Mouse (Mus musculus) myocyte (in vitro differentiated cells): Measurements from ENCODE around the gene Olfr693. TPM values are rescaled to one million over a fixed set of nuclear protein-coding genes. Genes with fewer than 3 reads are reported as not detected.

Experiments used
- H3K27me3 ChIP-seq: one replicate; pipeline ENCODE4 v1.6.1; 2011; ENCODE audit not compliant: control insufficient read depth, insufficient read depth, insufficient read length
- H3K36me3 ChIP-seq: one replicate; pipeline ENCODE4 v1.6.1; 2011; ENCODE audit not compliant: control insufficient read depth, insufficient read depth
- H3K4me2 ChIP-seq: one replicate; pipeline ENCODE4 v1.6.1; 2011; ENCODE audit warnings: low read depth, control low read depth
- H3K4me3 ChIP-seq: one replicate; pipeline ENCODE4 v1.5.1; 2011; ENCODE audit warnings: mild to moderate bottlenecking, control low read depth, moderate library complexity
- H3K79me2 ChIP-seq: one replicate; pipeline ENCODE4 v1.6.1; 2011; ENCODE audit not compliant: control insufficient read depth, insufficient read depth
- H3ac ChIP-seq: one replicate; pipeline ENCODE4 v1.6.1; 2011; ENCODE audit not compliant: control insufficient read depth, insufficient read length
- CEBPB ChIP-seq: IDR thresholded peaks from 2 replicates; pipeline ENCODE4 v1.6.1; 2011; ENCODE audit warnings: mild to moderate bottlenecking, moderate library complexity; ENCODE audit not compliant: poor library complexity, insufficient read depth, severe bottlenecking
- E2F4 ChIP-seq: IDR thresholded peaks from one replicate; pipeline ENCODE4 v1.6.1; 2011; ENCODE audit warnings: mild to moderate bottlenecking, control low read depth, moderate library complexity; ENCODE audit not compliant: insufficient read depth
- MAX ChIP-seq: IDR thresholded peaks from one replicate; pipeline ENCODE4 v1.6.1; 2011; ENCODE audit warnings: low read depth, mild to moderate bottlenecking, control low read depth
- MYOD1 ChIP-seq, 3 experiments: IDR thresholded peaks; one replicate each; pipeline ENCODE4 v1.6.1; 2011; ENCODE audit warnings: control low read depth in 2 of 3, low read depth in 2 of 3, mild to moderate bottlenecking in 2 of 3, moderate library complexity in 1 of 3; ENCODE audit not compliant: insufficient read length in 2 of 3, control insufficient read depth in 1 of 3
- MYOG ChIP-seq, 3 experiments: IDR thresholded peaks; one replicate each; pipeline ENCODE4 v1.6.1; 2011; ENCODE audit warnings: control low read depth in 2 of 3, low read depth in 2 of 3, mild to moderate bottlenecking in 2 of 3; ENCODE audit not compliant: insufficient read length in 2 of 3, control insufficient read depth in 1 of 3, insufficient read depth in 1 of 3
- POLR2A ChIP-seq: IDR thresholded peaks from one replicate; pipeline ENCODE4 v1.6.1; 2011; ENCODE audit warnings: low read depth, mild to moderate bottlenecking, control low read depth, moderate library complexity; ENCODE audit not compliant: insufficient read length
- POLR2AphosphoS2 ChIP-seq: IDR thresholded peaks from one replicate; pipeline ENCODE4 v1.6.1; 2011; ENCODE audit warnings: low read depth, control low read depth; ENCODE audit not compliant: insufficient read length
- REST ChIP-seq: IDR thresholded peaks from one replicate; pipeline ENCODE4 v1.6.1; 2011; ENCODE audit warnings: mild to moderate bottlenecking, control low read depth, moderate library complexity; ENCODE audit not compliant: insufficient read depth, insufficient read length
- SRF ChIP-seq: IDR thresholded peaks from one replicate; pipeline ENCODE4 v1.6.1; 2011; ENCODE audit warnings: low read depth; ENCODE audit not compliant: control insufficient read depth, insufficient read length
- TCF12 ChIP-seq: IDR thresholded peaks from one replicate; pipeline ENCODE4 v1.6.1; 2011; ENCODE audit warnings: mild to moderate bottlenecking, control low read depth; ENCODE audit not compliant: poor library complexity, insufficient read depth, severe bottlenecking
- TCF3 ChIP-seq: IDR thresholded peaks from one replicate; pipeline ENCODE4 v1.6.1; 2011; ENCODE audit warnings: low read depth, control low read depth; ENCODE audit not compliant: insufficient read length
- USF1 ChIP-seq: IDR thresholded peaks from one replicate; pipeline ENCODE4 v1.6.1; 2011; ENCODE audit warnings: low read depth, mild to moderate bottlenecking, control low read depth, moderate library complexity
- polyA plus RNA-seq: library from polyadenylated mRNA; unstranded; fragments of >200 nt; fragmentation: generic; extraction: Trizol; gene quantifications from one replicate; pipeline ENCODE4 v1.2.1, GENCODE M21; 2012; ENCODE audit warnings: missing spikeins

The Olfr693 gene
- polyA plus RNA-seq, 1 experiment = not detected

DNA sequence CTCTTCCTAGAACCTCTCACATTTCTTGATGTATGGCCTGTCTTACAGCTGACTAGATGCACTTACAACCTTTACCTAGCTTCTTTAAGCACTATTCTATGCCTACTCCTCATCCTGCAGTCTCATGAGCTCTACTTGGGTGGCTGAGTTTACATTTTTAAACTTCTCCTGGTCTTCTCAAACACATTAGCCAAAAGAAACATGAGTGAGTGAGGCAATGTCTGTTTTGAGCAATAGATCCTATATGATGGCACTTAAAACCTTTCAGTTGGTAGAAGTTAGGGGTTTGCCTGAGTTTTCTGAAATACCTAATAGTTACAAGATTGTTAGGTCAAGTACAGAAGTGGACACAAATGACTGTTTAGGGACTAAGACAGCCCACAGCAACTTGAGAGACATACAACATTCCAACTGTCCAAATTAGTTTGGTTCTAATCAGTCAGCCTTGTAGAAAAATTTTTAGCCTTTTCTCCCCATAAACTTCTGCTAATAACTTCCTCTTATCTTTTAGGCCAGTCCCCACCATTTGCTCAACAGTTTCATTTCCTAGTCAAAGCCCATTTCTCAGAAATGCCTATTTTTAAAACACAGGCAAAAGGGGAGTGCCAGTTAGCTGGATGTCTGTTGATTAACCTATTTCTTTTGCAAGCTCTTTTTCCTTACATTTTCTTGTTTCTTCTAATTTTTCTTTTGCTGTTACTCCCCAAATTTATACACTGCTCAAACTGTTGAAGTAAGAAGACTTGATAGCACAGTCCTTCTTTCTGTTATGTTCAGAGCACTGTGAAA, 28.6 kb downstream of the Olfr693 start:
- Histone ChIP-seq H3K36me3 (no peaks in the 10 kb centered on the region), H3ac (no peak overlapping the region), H3K27me3 (no peaks in the 10 kb centered on the region), H3K79me2 (no peaks in the 10 kb centered on the region), H3K4me3 (no peak overlapping the region), H3K4me2 (no peak overlapping the region)
- TF ChIP-seq MAX = no peak
- TF ChIP-seq USF1 = no peak
- TF ChIP-seq TCF3 = no peak

DNA sequence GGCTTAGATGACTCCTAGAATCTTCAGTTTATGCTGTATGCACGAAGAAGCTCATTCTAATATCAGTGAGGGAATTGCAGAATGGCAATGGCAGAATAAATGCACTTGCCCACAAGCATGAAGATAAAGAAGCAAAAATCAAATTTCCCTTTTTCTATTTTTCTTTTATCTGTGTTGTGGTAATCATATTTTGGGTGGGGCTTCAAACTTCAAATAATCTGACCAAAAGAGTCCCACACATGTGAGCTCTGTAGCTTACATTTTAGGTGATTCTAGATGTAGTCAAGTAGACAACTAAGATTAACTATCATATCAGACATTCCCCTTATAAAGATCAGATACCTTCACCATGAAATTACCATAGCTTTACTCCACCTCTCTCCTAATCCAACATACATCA, 30.6 kb downstream of the Olfr693 start:
- no peaks in the 10 kb centered on the region for H3K36me3 ChIP-seq
- no peak overlapping the region for H3K4me3 ChIP-seq
- no peak for TF ChIP-seq TCF3
- TF ChIP-seq USF1 = no peak

DNA sequence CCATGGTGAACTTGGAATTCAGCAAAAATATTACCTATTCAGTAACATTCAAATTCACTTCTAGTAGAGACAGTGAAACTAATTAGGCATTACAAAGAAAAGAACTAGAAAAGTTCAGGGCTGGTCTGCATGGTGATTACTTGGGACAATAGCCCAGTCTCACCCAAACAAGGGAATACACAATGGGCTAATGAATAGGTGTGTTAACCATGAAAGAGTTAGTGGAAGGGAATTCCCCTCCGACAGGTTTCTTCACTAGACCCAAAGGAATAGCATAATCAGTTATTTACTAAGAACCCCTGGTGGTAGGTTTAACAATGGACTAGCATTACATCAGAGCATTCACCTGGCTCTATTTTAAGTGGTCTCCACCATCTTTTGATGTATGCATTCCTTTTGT, 35.1 kb downstream of the Olfr693 start:
- no peaks in the 10 kb centered on the region for H3K79me2 ChIP-seq
- no peak overlapping the region for H3ac ChIP-seq
- no peak overlapping the region for H3K4me3 ChIP-seq
- H3K27me3 ChIP-seq = no peaks in the 10 kb centered on the region
- H3K36me3 ChIP-seq = no peaks in the 10 kb centered on the region
- no peak overlapping the region for H3K4me2 ChIP-seq
- no peak for TF ChIP-seq POLR2A
- no peak for TF ChIP-seq MAX
- TF ChIP-seq TCF3 = no peak
- TF ChIP-seq MYOD1 (IDR thresholded peaks at IDR 0.05; ENCODE audit: control insufficient read depth in 1 of 3, insufficient read length in 2 of 3, low read depth in 2 of 3) = no peak
- no peak for TF ChIP-seq E2F4
- no peak for TF ChIP-seq REST
- no peak for TF ChIP-seq TCF12
- no peak for TF ChIP-seq USF1
- no peak for TF ChIP-seq POLR2AphosphoS2
- no peak for TF ChIP-seq CEBPB
- no peak for TF ChIP-seq MYOG (IDR thresholded peaks at IDR 0.05; ENCODE audit: control insufficient read depth in 1 of 3, insufficient read depth in 1 of 3, insufficient read length in 2 of 3, low read depth in 2 of 3)
- no peak for TF ChIP-seq SRF

More for the DNA sequence above, 30.6 kb downstream of the Olfr693 start:
- Histone ChIP-seq H3K4me2 (no peak overlapping the region), H3K79me2 (no peaks in the 10 kb centered on the region), H3K27me3 (no peaks in the 10 kb centered on the region), H3ac (no peak overlapping the region)

DNA sequence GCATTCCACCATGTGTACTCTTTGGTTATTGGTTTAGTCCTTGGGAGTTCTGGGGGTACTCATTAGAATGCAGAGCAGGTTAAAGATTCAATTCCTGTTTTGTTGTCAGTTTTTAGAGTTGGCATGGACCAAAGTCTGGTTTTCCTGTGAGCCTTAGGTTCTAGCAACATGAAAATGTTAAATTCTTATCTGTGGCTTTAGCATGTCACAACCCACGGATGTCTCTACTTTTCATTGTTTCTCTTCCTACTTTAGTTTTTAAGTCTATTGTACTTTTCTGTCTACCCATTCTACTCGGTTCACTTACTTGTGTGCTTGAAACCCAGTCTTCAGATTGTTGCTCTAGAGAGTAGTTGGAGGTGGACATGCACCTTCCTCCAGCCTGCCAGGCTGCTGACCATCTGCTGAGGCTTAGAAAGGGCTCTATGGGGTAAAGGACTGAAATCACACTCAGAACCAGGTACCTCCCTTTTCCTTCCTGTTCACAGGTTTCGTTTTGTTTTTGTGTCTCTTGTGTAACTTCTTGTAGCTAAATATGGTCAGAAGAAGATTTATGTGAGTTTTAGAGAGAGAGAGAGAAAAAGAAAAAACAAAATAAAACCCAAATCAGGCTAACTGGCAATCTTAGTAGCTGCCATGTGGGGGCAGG, 36.0 kb downstream of the Olfr693 start:
- TF ChIP-seq REST (no peak), TCF3 (no peak), POLR2A (no peak), POLR2AphosphoS2 (no peak), MYOD1 (IDR thresholded peaks at IDR 0.05; ENCODE audit: control insufficient read depth in 1 of 3, insufficient read length in 2 of 3, low read depth in 2 of 3) (no peak), MYOG (IDR thresholded peaks at IDR 0.05; ENCODE audit: control insufficient read depth in 1 of 3, insufficient read depth in 1 of 3, insufficient read length in 2 of 3, low read depth in 2 of 3) (no peak), TCF12 (no peak), MAX (no peak), USF1 (no peak), E2F4 (no peak), CEBPB (no peak), SRF (no peak)
- Histone ChIP-seq H3K79me2 (no peaks in the 10 kb centered on the region), H3K4me3 (no peak overlapping the region), H3K36me3 (no peaks in the 10 kb centered on the region), H3K27me3 (no peaks in the 10 kb centered on the region), H3K4me2 (no peak overlapping the region), H3ac (no peak overlapping the region)

DNA sequence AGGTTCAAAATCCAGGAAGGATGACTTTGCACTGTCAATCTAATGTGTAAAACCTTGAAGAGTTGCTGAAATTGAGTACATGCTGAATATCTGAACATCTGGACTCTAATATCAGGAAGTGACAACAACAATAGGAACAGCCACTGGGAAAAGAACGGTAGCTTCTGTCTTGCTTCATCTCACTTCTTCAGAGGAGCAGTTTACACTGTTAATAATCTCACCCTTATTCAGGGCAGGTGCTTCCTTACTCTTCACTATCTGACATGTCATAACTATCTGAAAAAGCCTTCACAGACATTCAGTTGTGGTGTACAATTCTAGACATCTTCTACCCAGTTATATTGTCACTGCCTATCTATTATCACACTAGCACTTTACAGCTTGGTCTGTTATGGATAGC, 39.5 kb downstream of the Olfr693 start:
- Histone ChIP-seq H3K27me3 (no peaks in the 10 kb centered on the region), H3K4me2 (no peak overlapping the region)
- no peak for TF ChIP-seq MYOD1 (IDR thresholded peaks at IDR 0.05; ENCODE audit: control insufficient read depth in 1 of 3, insufficient read length in 2 of 3, low read depth in 2 of 3)
- no peak for TF ChIP-seq TCF3

More for the DNA sequence above, 39.5 kb downstream of the Olfr693 start:
- no peak overlapping the region for H3ac ChIP-seq
- no peak overlapping the region for H3K4me3 ChIP-seq
- no peaks in the 10 kb centered on the region for H3K79me2 ChIP-seq
- H3K36me3 ChIP-seq = no peaks in the 10 kb centered on the region
